Mouse (Mus musculus) limb, embryonic 11.5 days (tissue): ENCODE results near the gene Ankrd34b. TPM values are rescaled to one million over a fixed set of nuclear protein-coding genes. Genes with fewer than 3 reads are reported as not detected.

Experiments
- ATAC-seq: fragments of 200-750 bp; cut with Nextera tagmentation; 2 replicates; pipeline ENCODE4 v1.8.0; 2017; ENCODE audit warnings: low read depth; ENCODE audit not compliant: insufficient number of reproducible peaks, low FRiP score, low TSS enrichment
- DNase-seq: peaks from one replicate; pipeline ENCODE4 v3.0.0-alpha.2; 2015; ENCODE audit warnings: low spot score
- H3K27ac ChIP-seq: fragments of 300-500 bp; sonication (generic); replicated peaks from 2 replicates; pipeline ENCODE4 v1.5.1; 2014; ENCODE audit warnings: low read depth, mild to moderate bottlenecking, low read length
- H3K27me3 ChIP-seq: fragments of 300-500 bp; sonication (generic); 2 replicates; pipeline ENCODE4 v1.6.1; 2014; ENCODE audit warnings: mild to moderate bottlenecking, low read length, mixed read lengths; ENCODE audit not compliant: control insufficient read depth, insufficient read depth
- H3K36me3 ChIP-seq: fragments of 300-500 bp; sonication (generic); 2 replicates; pipeline ENCODE4 v1.6.1; 2014; ENCODE audit warnings: mild to moderate bottlenecking, low read length, moderate library complexity, mixed read lengths; ENCODE audit not compliant: control insufficient read depth, insufficient read depth
- H3K4me1 ChIP-seq: fragments of 300-500 bp; sonication (generic); 2 replicates; pipeline ENCODE4 v1.6.1; 2014; ENCODE audit warnings: low read length, mixed read lengths; ENCODE audit not compliant: control insufficient read depth, insufficient read depth
- H3K4me2 ChIP-seq: fragments of 300-500 bp; sonication (generic); 2 replicates; pipeline ENCODE4 v1.6.1; 2014; ENCODE audit warnings: low read depth, mild to moderate bottlenecking, moderate library complexity; ENCODE audit not compliant: severe bottlenecking
- H3K4me3 ChIP-seq: fragments of 300-500 bp; sonication (generic); 2 replicates; pipeline ENCODE4 v1.5.1; 2014; ENCODE audit warnings: low read depth, low read length
- H3K9ac ChIP-seq: fragments of 300-500 bp; sonication (generic); 2 replicates; pipeline ENCODE4 v1.6.1; 2014; ENCODE audit warnings: mild to moderate bottlenecking, low read length
- H3K9me3 ChIP-seq: fragments of 300-500 bp; sonication (generic); 2 replicates; pipeline ENCODE4 v1.6.1; 2016; ENCODE audit warnings: low read length; ENCODE audit not compliant: control insufficient read depth
- WGBS: fragments of 180-500 bp; shearing (Covaris S2); extraction: QIAGEN DNeasy Blood & Tissue Kit; methylation state at CpG from one replicate; pipeline ENCODE4 v1.1.7; 2014; 5-methylcytosine and 5-hydroxymethylcytosine counted together
- polyA plus RNA-seq: library from polyadenylated mRNA; unstranded; fragments of >200 nt; fragmentation: Nextera tagmentation; extraction: Ambion mirVana; gene quantifications from 2 replicates; pipeline ENCODE4 v1.2.1, GENCODE M21; 2014

Gene Ankrd34b
- polyA plus RNA-seq, result 0.09 and 0.10 TPM in 2 replicates

GRCm38 (mm10) chr13:92425758-92426264 lies at the start of gene Ankrd34b:
Ankrd34b (plus strand) TSS chr13:92425896.
- H3K36me3 ChIP-seq, result no peaks in the 10 kb centered on the region
- H3K4me3 ChIP-seq, result peak within 1 kb of the TSS; percentile 47
- ATAC-seq (peak; percentile 74), DNase-seq (peak; percentile 63)
- H3K4me2 ChIP-seq, result peak within 1 kb of the TSS; percentile 99
- no peaks in the 10 kb centered on the region for H3K9me3 ChIP-seq
- 0 out of 2 replicates have a peak, but pooled peaks cover 8% of the 10 kb centered on the region for H3K4me1 ChIP-seq
- WGBS, result under 1% methylated on average over 50 of the region's 54 CpGs
- H3K27me3 ChIP-seq, result peaks cover 38% of the 10 kb centered on the region
- H3K27ac ChIP-seq, result no peak within 1 kb of the TSS
- H3K9ac ChIP-seq, result peak within 1 kb of the TSS; percentile 47

- no peak overlapping the region for H3K9ac ChIP-seq
- WGBS, result 80% methylated on average over 3 of the region's 3 CpGs
- H3K9me3 ChIP-seq, result no peaks in the 10 kb centered on the region
- H3K27ac ChIP-seq, result no peak overlapping the region
- H3K27me3 ChIP-seq, result no peaks in the 10 kb centered on the region
- no peak overlapping the region for H3K4me2 ChIP-seq
- no peaks in the 10 kb centered on the region for H3K36me3 ChIP-seq
- H3K4me1 ChIP-seq, result no peaks in the 10 kb centered on the region
- H3K4me3 ChIP-seq, result no peak overlapping the region
- ATAC-seq, result no peak
- DNase-seq, result no peak
These were observed 38.3 kb upstream of the Ankrd34b start for GRCm38 (mm10) chr13:92387367-92387766.

- no peak overlapping the region for H3K4me2 ChIP-seq
These were observed 32.5 kb upstream of the Ankrd34b start for GRCm38 (mm10) chr13:92393047-92393661.

GRCm38 (mm10) chr13:92398491-92399384 lies 27.0 kb upstream of the Ankrd34b start:
- 77% methylated on average over 11 of the region's 11 CpGs for WGBS
- Histone ChIP-seq H3K9me3 (no peaks in the 10 kb centered on the region), H3K4me2 (no peak overlapping the region), H3K9ac (no peak overlapping the region), H3K36me3 (no peaks in the 10 kb centered on the region), H3K27me3 (no peaks in the 10 kb centered on the region), H3K4me3 (no peak overlapping the region), H3K4me1 (no peaks in the 10 kb centered on the region), H3K27ac (no peak overlapping the region)
- peak; percentile 13 for DNase-seq
- no peak for ATAC-seq

More at GRCm38 (mm10) chr13:92393047-92393661, 32.5 kb upstream of the Ankrd34b start:
- H3K9ac ChIP-seq, result no peak overlapping the region
- no peaks in the 10 kb centered on the region for H3K27me3 ChIP-seq
- no peaks in the 10 kb centered on the region for H3K36me3 ChIP-seq
- ATAC-seq (no peak), DNase-seq (no peak)
- no peak overlapping the region for H3K27ac ChIP-seq
- no peaks in the 10 kb centered on the region for H3K9me3 ChIP-seq
- no peaks in the 10 kb centered on the region for H3K4me1 ChIP-seq
- WGBS, result 86% methylated on average over 12 of the region's 12 CpGs
- H3K4me3 ChIP-seq, result no peak overlapping the region

- ATAC-seq, result no peak
- Histone ChIP-seq H3K4me2 (no peak overlapping the region), H3K4me1 (no peaks in the 10 kb centered on the region), H3K27me3 (no peaks in the 10 kb centered on the region), H3K9ac (no peak overlapping the region), H3K4me3 (no peak overlapping the region), H3K27ac (no peak overlapping the region), H3K9me3 (no peaks in the 10 kb centered on the region), H3K36me3 (no peaks in the 10 kb centered on the region)
- WGBS, result 75% methylated on average over 2 of the region's 2 CpGs
- DNase-seq, result no peak
These were observed 23.6 kb upstream of the Ankrd34b start for GRCm38 (mm10) chr13:92402063-92402462.

GRCm38 (mm10) chr13:92403496-92403895 lies 22.2 kb upstream of the Ankrd34b start:
- Histone ChIP-seq H3K27me3 (no peaks in the 10 kb centered on the region), H3K4me2 (no peak overlapping the region)

GRCm38 (mm10) chr13:92410486-92410885 lies 15.2 kb upstream of the Ankrd34b start:
- no peak overlapping the region for H3K4me3 ChIP-seq
- H3K4me1 ChIP-seq, result no peaks in the 10 kb centered on the region
- H3K27me3 ChIP-seq, result no peaks in the 10 kb centered on the region
- no peak overlapping the region for H3K27ac ChIP-seq
- DNase-seq (no peak), ATAC-seq (no peak)
- H3K4me2 ChIP-seq, result no peak overlapping the region
- no peaks in the 10 kb centered on the region for H3K9me3 ChIP-seq
- no peaks in the 10 kb centered on the region for H3K36me3 ChIP-seq
- H3K9ac ChIP-seq, result no peak overlapping the region
- WGBS, result 83% methylated on average over 2 of the region's 2 CpGs

More at GRCm38 (mm10) chr13:92403496-92403895, 22.2 kb upstream of the Ankrd34b start:
- WGBS, result 70% methylated on average over 3 of the region's 3 CpGs
- H3K9me3 ChIP-seq, result no peaks in the 10 kb centered on the region
- H3K36me3 ChIP-seq, result no peaks in the 10 kb centered on the region
- no peak overlapping the region for H3K27ac ChIP-seq
- no peaks in the 10 kb centered on the region for H3K4me1 ChIP-seq
- ATAC-seq (no peak), DNase-seq (no peak)
- no peak overlapping the region for H3K4me3 ChIP-seq
- H3K9ac ChIP-seq, result no peak overlapping the region

- no peaks in the 10 kb centered on the region for H3K4me1 ChIP-seq
- WGBS, result 89% methylated on average over 11 of the region's 11 CpGs
- no peak overlapping the region for H3K4me3 ChIP-seq
- no peak overlapping the region for H3K27ac ChIP-seq
- ATAC-seq (no peak), DNase-seq (no peak)
- peaks cover 2% of the 10 kb centered on the region for H3K27me3 ChIP-seq
- H3K4me2 ChIP-seq, result no peak overlapping the region
- no peaks in the 10 kb centered on the region for H3K36me3 ChIP-seq
- no peaks in the 10 kb centered on the region for H3K9me3 ChIP-seq
- H3K9ac ChIP-seq, result no peak overlapping the region
These were observed 6.1 kb upstream of the Ankrd34b start for GRCm38 (mm10) chr13:92419630-92420029.
